Mouse (Mus musculus) CH12.LX (cell line): Measurements from ENCODE around the gene Gcdh. TPM values are rescaled to one million over a fixed set of nuclear protein-coding genes. Genes with fewer than 3 reads are reported as not detected.
"Not testable (repeated sequence)": the region's sequence is repeated elsewhere in the genome, so short reads cannot be mapped to it uniquely, and the experiment has no call there.

Experiments
- DNase-seq: peaks from one replicate; pipeline ENCODE4 v3.0.0-alpha.2; 2013; ENCODE audit errors: extremely low read depth
- H3K27ac ChIP-seq: 2 replicates; pipeline ENCODE4 v1.5.1; 2012; ENCODE audit warnings: low read depth, mild to moderate bottlenecking, control low read depth, moderate library complexity; ENCODE audit not compliant: insufficient read depth
- H3K27me3 ChIP-seq: replicated peaks from 2 replicates; pipeline ENCODE3; 2012; ENCODE audit warnings: inconsistent platforms
- H3K36me3 ChIP-seq, 2 experiments: replicated peaks in 1 of 2; 2 replicates each; pipeline versions ENCODE3 to v1.6.1; 2012; ENCODE audit warnings: inconsistent platforms in 1 of 2, low read length in 1 of 2, mild to moderate bottlenecking in 1 of 2, mixed read lengths in 1 of 2, moderate library complexity in 1 of 2; ENCODE audit not compliant: control insufficient read depth in 1 of 2, insufficient read depth in 1 of 2
- H3K4me1 ChIP-seq, 2 experiments: 2 replicates each; pipeline ENCODE4 v1.6.1; 2012; ENCODE audit warnings: inconsistent platforms in 1 of 2, moderate library complexity in 1 of 2; ENCODE audit not compliant: insufficient read depth in 2 of 2, control insufficient read depth in 1 of 2
- H3K4me2 ChIP-seq: 2 replicates; pipeline ENCODE4 v1.6.1; 2012; ENCODE audit warnings: low read depth, mild to moderate bottlenecking, control low read depth; ENCODE audit not compliant: poor library complexity, insufficient read depth, severe bottlenecking
- H3K4me3 ChIP-seq, 3 experiments: fragments of 150-350 bp in 1 of 3; sonication (generic) in 1 of 3; replicated peaks in 1 of 3; 2 replicates each; pipeline versions ENCODE3 to v1.5.1; 2011 to 2012; ENCODE audit warnings: low read depth in 2 of 3, low read length in 2 of 3, mild to moderate bottlenecking in 2 of 3, moderate library complexity in 2 of 3, control low read depth in 1 of 3, improper control_type of control experiment in 1 of 3, inconsistent platforms in 1 of 3, mixed read lengths in 1 of 3; ENCODE audit not compliant: poor library complexity in 1 of 3
- H3K79me2 ChIP-seq: replicated peaks from 2 replicates; pipeline ENCODE4 v1.6.1; 2012; ENCODE audit warnings: mild to moderate bottlenecking, moderate library complexity; ENCODE audit not compliant: control insufficient read depth, poor library complexity, insufficient read depth, severe bottlenecking; ENCODE audit errors: extremely low read depth
- H3K9ac ChIP-seq: 2 replicates; pipeline ENCODE4 v1.6.1; 2012; ENCODE audit warnings: low read depth, mild to moderate bottlenecking, control low read depth, moderate library complexity; ENCODE audit not compliant: insufficient read depth
- H3K9me3 ChIP-seq: replicated peaks from 2 replicates; pipeline ENCODE3; 2012; ENCODE audit warnings: low read length, inconsistent platforms, mixed read lengths
- CHD2 ChIP-seq: IDR thresholded peaks from 2 replicates; pipeline ENCODE4 v1.6.1; 2011; ENCODE audit warnings: low read length, improper control_type of control experiment
- CTCF ChIP-seq, 2 experiments: IDR thresholded peaks in 1 of 2; conservative IDR thresholded peaks in 1 of 2; 2 replicates each; pipeline ENCODE4 v1.5.1; 2011 to 2012; ENCODE audit warnings: low read depth in 2 of 2, low read length in 2 of 2, improper control_type of control experiment in 1 of 2, inconsistent platforms in 1 of 2, mild to moderate bottlenecking in 1 of 2, moderate library complexity in 1 of 2
- E2F4 ChIP-seq: IDR thresholded peaks from 2 replicates; pipeline ENCODE4 v1.6.1; 2011; ENCODE audit warnings: low read depth, low read length, improper control_type of control experiment; ENCODE audit not compliant: insufficient replicate concordance
- ETS1 ChIP-seq: conservative IDR thresholded peaks from 2 replicates; pipeline ENCODE4 v1.6.1; 2012; ENCODE audit warnings: low read depth, mild to moderate bottlenecking, inconsistent platforms, low read length, improper control_type of control experiment, moderate library complexity
- HCFC1 ChIP-seq: IDR thresholded peaks from 2 replicates; pipeline ENCODE4 v1.6.1; 2012; ENCODE audit warnings: low read depth, mild to moderate bottlenecking, inconsistent platforms, low read length, improper control_type of control experiment
- MAFK ChIP-seq: IDR thresholded peaks from 2 replicates; pipeline ENCODE4 v1.6.1; 2011; ENCODE audit warnings: low read length, improper control_type of control experiment; ENCODE audit not compliant: insufficient replicate concordance
- MAZ ChIP-seq: IDR thresholded peaks from 2 replicates; pipeline ENCODE4 v1.6.1; 2012; ENCODE audit warnings: low read depth, mild to moderate bottlenecking, inconsistent platforms, low read length, improper control_type of control experiment, moderate library complexity
- MEF2A ChIP-seq: IDR thresholded peaks from 2 replicates; pipeline ENCODE4 v1.6.1; 2014; ENCODE audit warnings: low read depth, mild to moderate bottlenecking, inconsistent platforms, low read length, improper control_type of control experiment, borderline replicate concordance
- MXI1 ChIP-seq: IDR thresholded peaks from 2 replicates; pipeline ENCODE4 v1.6.1; 2011; ENCODE audit warnings: mild to moderate bottlenecking, low read depth, low read length, improper control_type of control experiment
- MYC ChIP-seq: IDR thresholded peaks from 2 replicates; pipeline ENCODE4 v1.6.1; 2011; ENCODE audit warnings: low read depth, mild to moderate bottlenecking, improper control_type of control experiment, low read length
- POLR2A ChIP-seq: IDR thresholded peaks from 2 replicates; pipeline ENCODE4 v1.6.1; 2011; ENCODE audit warnings: low read depth, mild to moderate bottlenecking, improper control_type of control experiment, low read length
- POLR2AphosphoS2 ChIP-seq: IDR thresholded peaks from 2 replicates; pipeline ENCODE4 v1.6.1; 2011; ENCODE audit warnings: low read depth, low read length, improper control_type of control experiment
- RAD21 ChIP-seq: IDR thresholded peaks from 2 replicates; pipeline ENCODE4 v1.6.1; 2011; ENCODE audit warnings: low read depth, mild to moderate bottlenecking, low read length, improper control_type of control experiment, moderate library complexity
- RCOR1 ChIP-seq: conservative IDR thresholded peaks from 2 replicates; pipeline ENCODE4 v1.6.1; 2012; ENCODE audit warnings: low read depth, mild to moderate bottlenecking, inconsistent platforms, low read length, improper control_type of control experiment
- SIN3A ChIP-seq: IDR thresholded peaks from 2 replicates; pipeline ENCODE4 v1.6.1; 2012; ENCODE audit warnings: low read length, improper control_type of control experiment, inconsistent platforms
- SMC3 ChIP-seq: IDR thresholded peaks from 2 replicates; pipeline ENCODE4 v1.6.1; 2011; ENCODE audit warnings: low read depth, low read length, improper control_type of control experiment
- ZMIZ1 ChIP-seq: IDR thresholded peaks from 2 replicates; pipeline ENCODE4 v1.6.1; 2012; ENCODE audit warnings: low read depth, mild to moderate bottlenecking, inconsistent platforms, low read length, improper control_type of control experiment
- ZNF384 ChIP-seq: IDR thresholded peaks from 2 replicates; pipeline ENCODE4 v1.6.1; 2012; ENCODE audit warnings: low read depth, low read length, improper control_type of control experiment, inconsistent platforms
- dilution Hi-C: fragments of 300-500 bp; cut with MboI; formaldehyde crosslinking; loops from 2 replicates; pipeline ENCODE4 v1.14.3; 2020; ENCODE audit warnings: low sequenced_read_pairs; ENCODE audit not compliant: extremely low pct_unique_long_range_greater_than_20kb, extremely low pct_ligation_motif_present
- in situ Hi-C: fragments of 300-500 bp; cut with MboI; formaldehyde crosslinking; loops from 3 replicates; pipeline ENCODE4 v1.14.3; 2019; ENCODE audit warnings: low sequenced_read_pairs, low pct_ligation_motif_present, low pct_unique_long_range_greater_than_20kb, mixed read lengths
- polyA plus RNA-seq: library from polyadenylated mRNA; unstranded; fragments of >175 nt; gene quantifications from 2 replicates; pipeline ENCODE4 v1.2.1, GENCODE M21; 2012; ENCODE audit warnings: low read depth; ENCODE audit not compliant: insufficient read length
- total RNA-seq, 2 experiments: library from RNA; depleted of rRNA; stranded (reverse); fragments of 300-350 nt in 1 of 2; fragments of >200 nt in 1 of 2; gene quantifications; 2 replicates each; pipeline ENCODE4 v1.2.3; 2012 to 2014

Gcdh gene
- total and polyA plus RNA-seq, 3 experiments, result 13.7 to 26.2 (median 16.4) TPM

GRCm38 (mm10) chr8:84907979-84908378, 14.3 kb upstream of the Gcdh start:
- dilution Hi-C loops, in situ Hi-C loops, DNase-seq: not testable (repeated sequence)
- TF ChIP-seq CTCF (conservative IDR thresholded peaks at IDR 0.05 in 1 of 2, IDR thresholded peaks at IDR 0.05 in 1 of 2; ENCODE audit: low read depth in 2 of 2, low read length in 2 of 2) (peak in 1 of 2 experiments; percentile 42; a peak in 2 of 4 replicates), HCFC1 (0 out of 2 replicates have a peak, but pooled peaks have one; percentile 2)
- TF ChIP-seq, all 38 proteins: peak for 2; not testable (repeated sequence) for 36
- not testable (repeated sequence) for H3K9me3 ChIP-seq, H3K79me2 ChIP-seq, H3K27ac ChIP-seq
- Histone ChIP-seq H3K27me3 (peaks cover 10% of the 10 kb centered on the region), H3K4me3 (peak overlapping the region; percentile 34 to 64 (median 56)), H3K4me2 (peak overlapping the region; percentile 79), H3K36me3 (peaks cover 9 to 35% of the 10 kb centered on the region in 2 experiments), H3K4me1 (peaks cover 8 to 19% of the 10 kb centered on the region in 2 experiments), H3K9ac (peak overlapping the region; percentile 25; the same call in 1 of the 2 replicates)

GRCm38 (mm10) chr8:84907493-84907892, 13.8 kb upstream of the Gcdh start:
- no peak for DNase-seq
- no peak overlapping the region for H3K9ac ChIP-seq
- no peaks in the 10 kb centered on the region for H3K79me2 ChIP-seq
- H3K4me1 ChIP-seq, result peaks cover 8 to 21% of the 10 kb centered on the region in 2 experiments
- H3K36me3 ChIP-seq, result peaks cover 7 to 30% of the 10 kb centered on the region in 2 experiments
- peaks cover 10% of the 10 kb centered on the region for H3K27me3 ChIP-seq
- H3K27ac ChIP-seq, result no peak overlapping the region
- dilution Hi-C loops (no loop called here), in situ Hi-C loops (no loop called here)
- H3K9me3 ChIP-seq, result peaks cover 4% of the 10 kb centered on the region
- TF ChIP-seq MEF2A, result no peak
- no peak overlapping the region for H3K4me2 ChIP-seq
- H3K4me3 ChIP-seq, result no peak overlapping the region

GRCm38 (mm10) chr8:84907037-84907436, 13.3 kb upstream of the Gcdh start:
- Histone ChIP-seq H3K4me1 (peaks cover 8 to 25% of the 10 kb centered on the region in 2 experiments), H3K36me3 (peaks cover 7 to 25% of the 10 kb centered on the region in 2 experiments), H3K9ac (no peak overlapping the region), H3K4me2 (no peak overlapping the region), H3K9me3 (no peaks in the 10 kb centered on the region), H3K27ac (no peak overlapping the region), H3K27me3 (peaks cover 14% of the 10 kb centered on the region), H3K79me2 (no peaks in the 10 kb centered on the region), H3K4me3 (no peak overlapping the region)
- dilution Hi-C loops (no loop called here), in situ Hi-C loops (no loop called here)
- TF ChIP-seq MXI1, result no peak
- TF ChIP-seq E2F4, result no peak
- no peak for TF ChIP-seq CTCF (conservative IDR thresholded peaks at IDR 0.05 in 1 of 2, IDR thresholded peaks at IDR 0.05 in 1 of 2; ENCODE audit: low read depth in 2 of 2, low read length in 2 of 2)
- TF ChIP-seq MAZ, result no peak
- TF ChIP-seq MYC, result no peak
- TF ChIP-seq RAD21, result no peak
- no peak for TF ChIP-seq POLR2AphosphoS2
- TF ChIP-seq HCFC1, result no peak
- TF ChIP-seq SIN3A, result no peak
- no peak for TF ChIP-seq MAFK
- TF ChIP-seq RCOR1, result no peak
- TF ChIP-seq MEF2A, result no peak
- no peak for TF ChIP-seq ZNF384
- no peak for TF ChIP-seq SMC3
- TF ChIP-seq ETS1, result no peak
- TF ChIP-seq POLR2A, result no peak
- TF ChIP-seq CHD2, result no peak
- TF ChIP-seq ZMIZ1, result no peak
- DNase-seq, result no peak
